Mouse (Mus musculus): ENCODE results near the gene Socs7.

The Socs7 gene

DNA sequence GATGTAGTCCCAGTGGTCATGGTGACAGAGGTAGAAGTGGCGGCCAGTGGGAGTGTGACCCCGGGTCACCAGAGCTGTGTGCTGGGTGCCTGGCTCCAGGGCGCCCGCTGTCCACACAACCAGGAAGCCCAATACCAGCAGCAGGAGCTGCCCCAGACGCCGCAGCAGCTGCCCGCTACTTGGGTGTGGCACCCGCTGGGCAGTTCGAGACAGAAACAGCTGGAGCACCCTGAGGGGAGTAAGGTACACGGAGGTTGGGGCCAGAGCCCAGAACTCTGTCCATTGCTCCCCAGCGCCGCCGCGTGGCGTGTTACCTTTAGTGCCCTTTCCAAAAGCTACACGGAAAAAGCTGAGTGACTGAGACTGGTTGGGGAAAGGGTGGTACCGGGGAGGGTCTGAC lies 18.7 kb upstream of the Socs7 start:
- no peak for DNase-seq (ENCODE audit: low spot score)

DNA sequence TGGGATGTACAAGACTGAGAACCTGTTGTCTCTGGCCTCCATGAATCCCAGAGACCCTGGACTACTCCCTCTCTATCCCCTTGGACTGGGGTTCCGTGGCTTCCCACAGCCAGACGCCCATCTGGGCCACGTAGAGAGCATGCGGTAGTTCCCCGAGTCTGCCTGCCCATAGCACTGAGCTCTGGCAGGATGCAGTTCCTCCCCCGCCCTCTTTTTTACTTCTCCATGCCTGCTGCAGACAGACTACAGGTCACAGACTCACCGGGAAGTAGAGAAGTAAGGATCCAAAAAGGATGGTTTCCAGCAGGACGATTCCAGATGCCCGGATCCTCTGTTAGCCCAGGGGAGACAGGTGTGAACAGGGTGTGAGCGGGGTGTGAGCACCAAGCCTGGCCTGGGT lies 16.9 kb upstream of the Socs7 start:
- no peak for DNase-seq (ENCODE audit: low spot score)

DNA sequence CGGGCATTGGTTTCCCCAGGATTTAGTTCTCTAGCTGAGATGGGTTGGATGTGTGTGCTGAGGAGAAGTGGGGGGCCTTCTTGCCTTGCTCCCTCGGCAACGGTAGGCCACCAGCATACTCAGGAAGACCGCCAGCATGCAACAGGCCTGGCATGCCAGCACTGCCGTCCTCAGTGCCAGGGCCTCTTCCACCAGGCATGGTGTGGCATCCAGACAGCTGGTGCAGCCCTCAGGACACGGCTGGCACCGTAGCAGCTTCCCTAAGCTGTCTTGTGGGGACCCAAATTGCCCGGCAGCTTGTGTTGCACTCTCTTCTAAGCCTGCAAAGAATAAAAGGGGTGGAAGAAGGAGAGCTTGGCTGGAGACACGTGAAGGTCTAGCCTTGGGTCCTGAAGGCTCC lies 16.0 kb upstream of the Socs7 start:
- no peak for DNase-seq (ENCODE audit: low spot score)

DNA sequence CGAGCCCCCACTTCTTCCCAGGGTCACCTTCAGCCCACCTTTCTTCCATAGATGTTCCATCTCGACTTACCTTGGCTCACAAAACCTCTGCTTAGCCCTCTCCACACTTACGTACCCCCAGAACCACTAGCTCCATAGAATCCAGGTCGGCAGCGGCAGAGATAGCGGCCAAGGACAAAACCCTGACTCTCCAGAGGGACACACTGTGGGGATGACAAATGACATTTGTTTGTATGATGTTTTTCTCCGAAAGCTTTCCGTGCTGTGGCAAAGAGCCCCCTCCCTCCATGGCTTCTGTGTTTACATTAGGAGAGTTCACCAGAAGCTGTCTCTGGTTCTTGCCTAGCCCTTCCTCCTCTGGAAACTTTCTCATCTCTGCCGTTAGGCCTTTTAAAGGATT lies 15.1 kb upstream of the Socs7 start:
- no peak for DNase-seq (ENCODE audit: low spot score)

DNA sequence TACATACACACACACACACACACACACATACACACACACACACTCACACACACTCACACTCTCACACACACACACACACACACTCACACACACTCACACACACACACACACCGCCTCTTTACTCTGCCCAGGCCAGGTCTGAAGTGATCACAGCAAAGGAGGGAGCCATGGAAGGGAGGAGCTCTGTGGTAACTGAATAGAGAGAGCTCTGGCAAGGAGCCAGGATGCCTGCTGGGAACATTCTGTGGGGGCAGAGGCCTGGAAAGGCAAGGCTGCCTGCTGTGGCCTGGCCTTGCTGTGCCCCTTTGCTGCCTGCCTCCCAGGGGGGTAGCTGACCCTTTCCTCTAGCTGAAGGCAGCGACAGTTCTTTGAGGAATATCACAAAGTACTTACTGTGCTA lies 12.3 kb upstream of the Socs7 start:
- DNase-seq (ENCODE audit: low spot score) = peak; percentile 22

DNA sequence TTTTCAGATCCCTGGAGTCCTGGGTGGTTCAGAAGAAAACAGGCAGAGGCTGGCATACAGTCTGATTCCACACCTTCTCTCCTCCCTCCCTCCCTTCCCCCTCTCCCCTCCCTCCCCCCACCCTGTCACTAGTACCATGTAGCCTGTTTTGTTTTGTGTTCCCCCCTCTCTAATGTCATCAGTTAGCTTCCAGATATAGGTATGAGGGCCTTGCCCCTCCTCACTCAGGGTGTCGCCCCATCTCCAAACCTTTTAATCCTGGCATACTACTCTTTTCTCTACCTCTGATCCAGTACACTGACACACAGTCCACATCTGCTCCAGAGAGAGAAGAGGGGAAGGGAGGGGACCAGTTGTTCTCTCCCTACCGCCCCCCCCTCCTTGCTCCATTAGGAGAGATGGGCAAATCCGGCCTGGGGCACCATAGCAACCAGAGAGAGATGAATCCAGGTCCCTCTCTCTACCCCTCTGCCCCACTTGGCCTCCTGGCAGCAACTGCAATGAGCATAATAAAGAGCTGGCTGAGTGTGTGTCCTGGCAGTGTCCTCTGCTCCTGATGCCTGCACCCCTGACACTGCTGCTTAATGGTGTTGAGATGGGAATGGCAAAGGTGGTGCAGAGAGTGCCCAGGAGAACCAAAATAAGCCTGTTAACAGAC lies 10.2 kb upstream of the Socs7 start, which contains the start of gene Gpr179:
Gene Gpr179, minus strand, starts transcription at position 51 of the 658 bp plus-strand sequence.
- no peak for DNase-seq (ENCODE audit: low spot score)

DNA sequence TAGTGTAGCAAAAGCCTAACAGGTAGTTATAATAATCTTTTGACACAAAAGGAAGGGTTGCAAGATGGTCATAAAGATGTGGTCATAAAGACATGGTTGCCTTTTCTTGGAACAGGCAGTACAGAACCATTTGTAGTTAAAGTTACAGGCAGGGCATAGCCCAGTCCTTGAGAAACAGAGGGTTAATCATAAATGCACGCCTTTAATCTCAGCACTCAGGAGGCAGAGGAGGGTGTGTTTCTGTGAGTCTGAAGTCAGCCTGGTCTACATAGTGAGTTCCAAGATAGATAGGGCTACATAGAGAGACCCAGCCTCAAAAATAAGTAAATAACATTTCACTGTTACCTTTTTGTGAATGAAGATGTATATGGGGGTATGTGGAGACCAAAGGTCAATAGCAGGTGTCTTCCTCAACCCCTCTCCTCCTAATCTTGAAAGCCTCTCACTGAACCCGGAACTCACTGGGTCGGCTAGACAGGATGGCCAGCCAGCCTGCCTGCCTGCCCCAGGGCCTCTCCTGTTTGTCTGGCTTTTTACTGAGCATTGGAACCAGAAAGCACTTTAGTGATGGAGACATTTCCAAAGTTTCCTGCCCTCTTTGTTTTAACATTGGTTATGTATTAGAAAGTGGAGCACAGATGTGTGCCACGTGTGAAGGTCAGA lies 9.3 kb upstream of the Socs7 start:
- DNase-seq (ENCODE audit: low spot score) = no peak

DNA sequence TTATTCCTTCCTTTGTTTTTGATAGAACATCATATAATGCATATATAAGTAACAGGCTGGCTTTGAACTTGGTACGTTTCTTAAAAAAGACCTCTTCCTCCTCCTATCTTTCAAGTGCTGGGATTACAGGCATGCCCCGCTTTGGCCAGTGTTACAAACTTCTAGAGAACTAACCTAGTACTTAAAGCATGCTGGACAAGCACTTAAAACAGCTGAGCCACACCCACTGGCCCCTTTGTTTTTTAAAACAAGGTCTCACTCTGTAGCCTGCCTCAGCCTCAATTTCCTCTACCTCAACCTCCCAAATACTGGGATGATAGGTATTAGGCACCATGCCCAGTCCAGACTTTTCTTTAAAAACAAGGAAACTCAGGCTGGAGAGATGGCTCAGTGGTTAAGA lies 7.7 kb upstream of the Socs7 start:
- DNase-seq (ENCODE audit: low spot score) = no peak

DNA sequence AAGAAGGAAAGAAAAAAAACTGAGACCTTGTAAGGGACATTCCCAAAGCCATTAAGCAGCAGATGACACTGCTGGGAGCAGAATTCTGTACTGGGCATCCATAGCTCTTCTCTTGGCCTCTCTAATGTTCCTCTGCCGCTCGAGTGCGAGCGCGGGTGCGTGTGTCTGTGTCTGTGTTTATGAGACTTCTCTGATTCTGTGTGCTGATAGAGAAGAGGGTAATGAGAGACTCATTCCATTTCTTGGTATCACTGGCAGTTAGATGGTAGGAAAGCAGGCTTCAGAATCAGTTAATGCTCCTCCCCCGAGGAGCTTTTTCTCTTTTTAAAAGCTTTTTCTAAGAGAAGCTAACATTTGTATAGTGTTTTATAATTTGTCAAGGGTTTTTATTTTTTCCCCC lies 7.1 kb upstream of the Socs7 start:
- no peak for DNase-seq (ENCODE audit: low spot score)

DNA sequence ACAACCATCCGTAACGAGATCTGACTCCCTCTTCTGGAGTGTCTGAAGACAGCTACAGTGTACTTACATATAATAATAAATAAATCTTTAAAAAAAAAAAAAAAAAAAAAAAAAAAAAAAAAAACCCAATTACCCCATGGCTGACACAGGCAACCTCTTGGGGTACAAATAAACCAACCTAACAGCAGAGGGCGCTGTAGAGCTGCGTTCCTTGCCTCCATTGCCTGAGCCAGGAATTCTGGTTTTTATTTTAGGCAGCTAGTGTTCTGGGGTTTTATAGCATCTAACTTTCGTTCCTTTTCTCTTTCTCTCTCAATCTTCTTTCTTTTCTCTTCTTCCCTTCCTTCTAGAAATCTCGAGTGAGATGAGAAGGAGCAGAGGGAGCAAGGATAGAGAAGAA lies 4.7 kb upstream of the Socs7 start:
- DNase-seq (ENCODE audit: low spot score) = peak; percentile 26

DNA sequence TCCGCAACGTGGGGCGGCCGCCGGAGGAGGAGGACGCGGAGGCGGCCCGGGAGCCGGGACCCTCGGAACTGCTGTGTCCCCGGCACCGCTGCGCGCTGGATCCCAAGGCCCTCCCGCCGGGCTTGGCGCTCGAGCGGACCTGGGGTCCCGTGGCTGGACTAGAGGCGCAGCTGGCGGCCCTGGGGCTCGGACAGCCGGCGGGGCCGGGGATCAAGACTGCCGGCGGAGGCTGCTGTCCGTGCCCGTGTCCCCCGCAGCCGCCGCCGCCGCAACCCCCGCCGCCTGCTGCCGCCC lies 245 bp downstream of the Socs7 start:
- no peak for DNase-seq (ENCODE audit: low spot score)

DNA sequence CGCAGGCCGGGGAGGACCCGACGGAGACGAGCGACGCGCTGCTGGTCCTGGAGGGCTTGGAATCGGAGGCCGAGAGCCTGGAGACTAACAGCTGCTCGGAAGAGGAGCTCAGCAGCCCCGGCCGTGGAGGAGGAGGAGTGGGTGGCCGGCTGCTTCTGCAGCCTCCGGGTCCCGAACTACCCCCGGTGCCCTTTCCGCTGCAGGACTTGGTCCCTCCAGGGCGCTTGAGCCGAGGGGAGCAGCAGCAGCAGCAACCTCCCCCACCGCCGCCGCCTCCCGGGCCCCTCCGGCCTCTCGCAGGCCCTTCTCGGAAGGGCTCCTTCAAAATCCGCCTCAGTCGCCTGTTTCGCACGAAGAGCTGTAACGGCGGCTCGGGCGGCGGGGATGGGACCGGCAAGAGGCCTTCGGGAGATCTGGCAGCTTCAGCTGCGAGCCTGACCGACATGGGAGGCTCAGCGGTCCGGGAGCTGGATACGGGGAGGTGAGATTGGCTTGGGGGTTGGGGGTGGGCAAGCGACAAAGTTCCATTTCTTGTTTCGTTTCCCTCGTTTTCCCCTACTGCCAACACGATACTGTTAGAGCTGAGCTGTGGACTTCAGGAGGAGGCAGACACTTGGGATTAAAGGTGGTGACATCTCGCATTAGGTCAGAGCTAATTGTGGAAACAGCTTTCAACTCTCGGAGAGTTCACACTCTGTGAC lies 742 bp downstream of the Socs7 start:
- DNase-seq (ENCODE audit: low spot score) = peak; percentile 58

DNA sequence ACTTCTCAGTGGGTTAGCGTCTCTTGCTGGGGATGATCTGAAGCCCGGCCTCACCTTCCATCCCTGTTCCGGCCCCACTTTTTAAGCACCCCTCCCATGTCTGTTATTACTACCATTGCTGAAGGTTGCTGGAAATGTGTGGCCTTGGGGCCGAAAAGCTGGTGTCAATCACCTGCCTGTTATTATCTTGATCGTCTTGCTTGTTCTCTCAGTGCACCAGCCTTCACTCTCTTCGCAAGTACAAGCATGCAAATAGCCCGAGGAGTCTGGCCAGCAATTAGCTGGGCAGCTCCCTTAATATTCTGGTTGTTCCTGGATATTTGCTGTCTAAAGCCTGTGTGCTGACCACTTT lies 1.3 kb downstream of the Socs7 start:
- no peak for DNase-seq (ENCODE audit: low spot score)

DNA sequence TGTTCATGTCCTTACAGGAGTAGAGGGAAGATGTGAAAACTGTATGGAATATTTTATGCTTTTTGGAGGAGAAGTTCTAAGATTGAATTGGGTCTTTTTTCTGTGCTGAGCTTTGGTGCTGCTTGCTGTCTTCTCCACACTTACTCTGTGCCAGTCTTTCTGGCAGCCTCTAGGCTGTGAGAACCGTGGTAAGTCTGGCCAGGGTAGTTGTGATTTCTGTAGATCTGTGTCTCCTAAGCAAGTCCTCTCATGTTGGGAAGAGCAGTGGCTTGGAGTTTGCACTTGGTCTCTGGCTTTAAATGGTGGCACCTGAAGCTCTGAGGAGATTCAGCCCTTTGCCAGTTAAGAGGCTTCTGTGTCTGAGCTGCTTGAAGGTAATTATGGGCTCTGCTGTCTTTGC lies 3.2 kb downstream of the Socs7 start:
- DNase-seq (ENCODE audit: low spot score) = no peak

DNA sequence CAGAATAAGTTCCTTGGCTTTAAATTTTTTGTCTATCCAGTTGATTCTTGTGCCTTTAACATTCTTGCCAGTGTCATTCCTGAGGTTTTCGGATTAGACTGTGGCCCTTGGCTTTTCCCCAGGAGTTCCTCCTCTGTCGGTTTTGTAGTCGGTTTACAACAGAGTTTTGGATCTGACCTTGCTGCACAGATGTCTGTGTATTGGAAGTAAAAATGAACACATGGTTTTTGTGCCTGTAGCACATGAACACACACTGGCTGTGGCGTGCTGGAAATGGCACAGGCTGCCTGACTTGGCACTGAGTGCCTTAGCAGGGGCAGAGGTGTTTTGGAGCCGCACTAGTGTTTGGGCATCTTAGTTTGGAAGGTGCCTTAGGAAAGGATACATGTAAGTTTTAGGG lies 6.2 kb downstream of the Socs7 start:
- no peak for DNase-seq (ENCODE audit: low spot score)

DNA sequence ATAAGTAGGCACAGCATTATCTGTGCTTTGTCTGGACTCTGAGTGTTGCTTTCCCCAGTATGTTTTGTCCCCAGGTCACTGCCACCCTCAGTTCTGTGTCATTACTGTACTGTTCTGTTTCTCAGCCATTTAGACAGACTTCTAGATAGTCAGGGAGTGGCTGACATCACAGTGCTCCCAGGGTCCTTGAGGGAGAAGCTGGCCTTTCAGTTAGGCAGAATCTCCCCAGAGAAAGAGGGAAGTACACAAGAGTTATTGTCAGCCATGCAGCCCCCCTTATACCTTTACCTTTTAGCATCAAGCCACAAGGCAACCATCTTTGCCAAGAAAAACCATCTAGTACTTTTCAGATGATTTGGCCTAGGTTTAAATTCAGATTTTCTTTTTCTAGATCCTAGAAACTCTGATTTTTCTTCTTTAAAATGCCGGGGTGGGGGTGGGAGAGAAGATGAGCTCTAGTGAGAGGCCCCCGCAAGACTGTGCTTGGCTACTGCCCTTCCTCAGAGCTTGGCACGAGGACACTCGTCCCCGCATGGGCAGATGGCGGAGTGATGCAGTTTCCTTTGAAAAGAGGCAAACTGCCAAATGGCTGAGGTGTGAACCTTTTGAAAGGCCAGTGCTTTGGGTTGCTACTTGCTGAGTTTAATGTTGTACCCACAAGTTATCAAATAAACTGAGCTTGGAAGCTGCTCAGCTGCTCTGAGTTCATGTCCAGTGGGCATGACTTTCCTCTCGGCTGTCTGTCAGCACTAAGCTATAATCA lies 8.2 kb downstream of the Socs7 start:
- DNase-seq (ENCODE audit: low spot score) = no peak

DNA sequence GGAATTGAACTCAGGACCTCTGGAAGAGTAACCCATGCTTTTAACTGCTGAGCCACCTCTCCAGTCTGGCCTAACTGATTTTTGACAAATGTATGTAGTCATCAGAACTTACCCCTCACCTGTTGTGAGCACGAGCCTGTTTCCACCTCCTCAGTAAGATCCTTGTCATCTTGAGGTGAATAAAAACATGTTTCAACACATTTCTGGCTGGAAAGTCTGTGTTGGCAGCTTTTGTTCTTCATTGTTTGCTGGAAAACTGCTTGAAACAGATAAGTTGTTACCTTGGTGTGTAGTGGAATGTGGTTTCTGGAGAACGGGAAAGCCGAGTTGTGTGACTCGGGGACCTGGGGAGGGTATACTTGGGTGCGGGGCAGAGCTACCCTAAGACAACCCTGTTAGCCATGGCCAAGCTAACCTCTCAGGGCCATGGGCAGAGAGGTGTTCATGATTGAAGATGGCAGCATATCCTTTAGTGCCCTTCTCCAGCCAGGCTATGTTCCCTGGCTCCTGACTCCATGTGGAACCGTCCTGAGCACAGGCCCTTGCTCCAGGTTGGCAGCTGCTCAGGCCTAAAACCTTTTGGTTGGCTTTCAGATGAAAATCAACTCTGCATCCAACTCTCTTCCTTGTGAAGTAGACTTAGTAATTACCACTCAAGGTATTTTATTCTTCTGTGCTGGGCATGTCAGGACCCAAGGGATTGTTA lies 10.0 kb downstream of the Socs7 start:
- DNase-seq (ENCODE audit: low spot score) = no peak

DNA sequence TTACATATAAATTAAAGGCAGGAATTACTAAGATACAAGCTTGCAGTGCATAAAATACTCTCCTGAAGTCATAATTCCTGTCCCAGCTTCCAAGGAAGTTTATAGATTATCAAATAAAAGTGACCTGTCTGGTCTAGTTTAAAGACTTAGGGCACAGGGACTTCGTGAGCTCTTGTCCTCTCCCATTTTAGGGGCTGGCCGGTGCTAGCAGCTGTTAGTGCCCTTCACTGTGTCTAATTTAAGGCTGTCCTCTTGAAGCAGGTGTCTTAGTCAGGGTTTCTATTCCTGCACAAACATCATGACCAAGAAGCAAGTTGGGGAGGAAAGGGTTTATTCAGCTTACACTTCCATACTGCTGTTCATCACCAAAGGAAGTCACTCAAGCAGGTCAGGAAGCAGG lies 11.1 kb downstream of the Socs7 start:
- DNase-seq (ENCODE audit: low spot score) = no peak

DNA sequence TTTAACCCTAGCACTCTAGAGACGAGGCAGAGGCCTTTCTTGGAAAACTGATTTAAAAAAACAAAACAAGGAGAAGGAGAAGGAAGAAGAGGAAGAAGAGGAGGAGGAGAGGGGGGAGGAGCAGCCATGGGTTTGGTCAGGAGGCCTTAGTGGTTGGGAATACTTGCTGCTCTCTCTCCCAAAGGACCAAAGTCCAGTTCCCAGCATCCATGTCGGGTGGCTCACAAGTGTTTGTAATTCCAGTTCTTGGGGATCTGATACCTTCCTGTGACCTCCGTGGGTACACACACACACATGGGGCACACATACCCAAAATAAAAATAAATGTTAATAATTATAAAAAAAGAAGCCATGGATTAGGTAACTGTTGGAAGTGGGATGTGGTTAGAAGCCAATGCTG lies 17.7 kb downstream of the Socs7 start:
- peak; percentile 48 for DNase-seq (ENCODE audit: low spot score)

DNA sequence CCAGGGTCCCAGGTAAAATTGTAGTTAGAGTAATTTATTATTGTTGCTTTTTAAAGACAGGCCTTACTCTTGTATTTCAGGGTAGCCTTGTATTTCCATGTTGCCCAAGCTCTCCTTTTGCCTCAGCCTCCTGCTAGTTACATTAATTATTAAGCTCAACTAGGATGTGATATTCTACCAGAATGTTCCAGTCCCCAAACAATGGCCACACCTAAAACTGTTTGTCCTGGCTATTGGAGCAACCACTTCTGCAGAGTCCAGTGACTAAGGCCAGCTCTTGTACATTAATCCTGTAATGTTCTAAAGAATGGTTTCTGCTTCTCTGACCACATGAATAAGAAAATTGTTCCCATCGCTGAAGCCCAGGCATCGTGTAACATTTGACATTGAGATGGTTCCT lies 20.7 kb downstream of the Socs7 start:
- DNase-seq (ENCODE audit: low spot score) = no peak

DNA sequence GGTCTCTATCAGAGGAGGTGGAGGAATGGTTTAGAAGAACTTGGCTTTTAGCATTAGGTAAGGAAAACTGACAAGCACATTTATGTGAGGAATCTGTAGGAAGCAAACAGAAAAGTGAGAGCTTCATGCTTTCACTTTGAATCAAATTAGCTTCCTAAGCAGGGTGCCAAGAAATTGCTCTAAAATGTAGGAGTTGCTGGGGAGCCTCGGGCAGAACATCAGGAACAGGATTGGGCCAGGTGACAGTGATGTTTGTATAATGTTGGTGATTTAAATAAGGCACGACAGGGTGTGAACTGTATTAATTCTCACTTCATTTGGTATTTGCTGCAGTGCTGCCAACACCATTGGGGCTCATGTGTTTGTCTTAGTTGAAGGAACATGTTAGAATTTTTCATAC lies 21.4 kb downstream of the Socs7 start:
- no peak for DNase-seq (ENCODE audit: low spot score)

DNA sequence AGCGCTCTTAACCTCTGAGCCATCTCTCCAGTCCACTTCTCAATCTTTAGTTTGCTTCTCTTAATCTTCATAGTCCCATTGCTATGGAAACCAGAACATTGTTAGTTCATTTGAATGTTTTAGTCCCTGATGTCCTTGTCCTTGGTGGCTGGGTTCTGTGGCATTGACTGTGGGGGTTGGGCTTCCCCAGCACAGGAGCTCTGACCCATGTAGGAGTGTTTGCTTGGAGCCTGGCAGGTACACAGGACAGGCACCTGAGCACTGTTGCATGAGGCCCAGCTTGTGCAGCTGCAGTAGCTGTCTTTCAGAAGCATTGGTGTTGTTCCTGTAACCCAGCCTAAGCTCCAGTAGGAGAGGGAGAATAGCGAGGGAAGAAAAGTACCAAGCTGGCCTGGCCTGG lies 25.5 kb downstream of the Socs7 start:
- no peak for DNase-seq (ENCODE audit: low spot score)

DNA sequence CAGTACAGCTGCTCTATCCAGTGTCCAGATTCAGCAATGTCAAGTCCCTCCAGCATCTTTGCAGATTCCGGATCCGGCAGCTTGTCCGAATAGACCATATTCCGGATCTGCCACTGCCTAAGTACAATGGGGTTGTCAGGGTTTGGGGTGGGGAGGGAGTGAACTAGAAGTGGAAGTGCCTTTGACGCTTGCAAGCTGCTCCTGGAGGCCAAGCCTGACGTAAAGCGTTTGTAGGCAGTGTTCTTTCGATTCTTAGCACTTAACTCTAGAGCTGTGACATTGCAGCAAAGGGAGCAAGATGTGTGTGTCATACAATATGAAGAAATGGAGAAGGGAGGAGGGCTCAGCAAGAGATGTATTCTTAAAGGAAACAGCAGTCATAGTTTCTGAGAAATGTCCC lies 26.8 kb downstream of the Socs7 start:
- DNase-seq (ENCODE audit: low spot score) = no peak

Measured in yolk sac, embryonic 10.5 days (tissue).